Mouse (Mus musculus): ENCODE results near the gene Eif4g3.
A peak's percentile ranks its signal among the peaks of the same experiment; 100 is the strongest.

Eif4g3 gene

DNA sequence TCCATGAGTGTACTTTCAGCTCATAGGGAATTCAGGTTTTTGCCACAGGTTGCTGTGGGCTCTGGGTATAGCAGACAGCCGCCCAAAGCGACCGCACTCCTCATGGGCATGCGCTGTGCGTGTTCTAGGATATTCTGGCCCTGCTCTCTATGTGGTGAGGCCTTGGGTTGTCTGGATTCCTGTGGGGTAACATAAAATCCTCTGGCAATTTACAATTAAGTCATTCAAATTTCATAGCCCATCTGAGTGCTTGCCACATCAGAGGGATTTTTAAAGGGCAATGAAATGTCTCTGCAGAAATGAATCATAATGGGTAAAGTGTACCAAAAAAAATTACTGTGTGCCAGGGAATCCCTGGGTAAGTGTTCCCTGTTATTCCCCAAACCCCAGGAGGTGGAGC is 3.4 kb upstream of the Eif4g3 start:
- DNase-seq (ENCODE audit: low spot score in 2 of 2), result no peak

DNA sequence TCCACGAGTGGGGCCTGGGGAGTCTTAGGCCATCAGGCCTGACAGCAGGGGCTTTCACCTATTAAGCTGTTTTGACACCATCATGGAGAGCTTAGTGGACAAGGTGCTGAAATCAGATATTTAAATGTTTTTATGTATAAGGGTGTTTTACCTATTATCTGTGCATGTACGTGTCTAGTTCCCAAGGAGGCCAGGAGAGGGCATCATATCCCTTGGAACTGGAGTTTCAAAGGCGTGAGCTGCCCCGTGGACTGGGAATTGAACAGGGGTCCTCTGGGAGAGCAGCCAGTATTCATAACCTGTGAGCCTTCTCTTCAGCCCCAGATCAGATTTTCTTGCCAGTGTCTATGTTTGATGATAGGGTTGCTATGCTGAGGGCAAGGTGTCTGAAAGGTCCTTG is 2.4 kb upstream of the Eif4g3 start:
- no peak for DNase-seq (ENCODE audit: low spot score in 2 of 2)

DNA sequence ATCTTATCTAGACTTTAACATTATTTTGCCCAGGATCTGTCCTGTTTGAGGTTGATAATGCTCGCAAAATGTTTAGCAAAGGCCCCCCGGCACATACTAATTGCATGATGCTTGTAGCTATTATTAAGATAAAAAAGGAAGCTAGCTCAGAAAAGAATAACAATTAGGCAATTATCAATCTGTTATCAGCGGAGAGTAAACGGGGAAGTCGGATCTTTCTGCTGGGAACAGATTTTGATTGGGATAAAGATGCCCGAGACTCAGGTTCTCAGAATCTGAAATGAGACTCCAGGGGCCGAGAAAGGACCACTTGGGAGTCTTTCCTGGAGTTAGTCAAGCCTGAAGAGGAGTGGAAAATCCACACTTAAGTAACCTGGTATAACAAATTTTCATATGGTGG is 1.6 kb upstream of the Eif4g3 start:
- no peak for DNase-seq (ENCODE audit: low spot score in 2 of 2)

DNA sequence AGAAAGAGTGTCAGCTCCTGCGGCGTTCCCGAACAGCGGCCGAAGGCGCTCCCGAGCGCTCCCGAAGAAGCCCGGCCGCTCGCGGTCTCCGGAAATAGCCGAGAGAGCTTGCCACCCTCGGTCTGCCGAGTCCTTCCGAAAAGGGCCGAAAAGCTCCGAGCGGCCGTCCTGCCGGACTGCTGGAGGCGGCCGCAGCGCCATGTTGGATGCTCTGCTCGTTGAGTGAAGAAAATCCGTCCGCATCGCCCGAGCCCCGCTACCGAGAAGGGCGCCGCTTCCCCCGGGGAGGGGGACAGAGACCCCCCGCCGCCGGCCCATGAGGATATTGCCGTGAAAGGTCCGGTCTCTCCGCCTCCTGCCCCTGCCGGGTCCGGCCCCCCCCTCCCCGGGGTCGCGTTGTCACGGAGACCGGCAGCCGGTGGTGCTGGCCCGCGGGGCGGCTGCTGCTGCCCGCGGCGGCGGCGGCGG is 503 bp downstream of the Eif4g3 start:
- peak; percentile 99 to 100 for DNase-seq (ENCODE audit: low spot score in 2 of 2)

DNA sequence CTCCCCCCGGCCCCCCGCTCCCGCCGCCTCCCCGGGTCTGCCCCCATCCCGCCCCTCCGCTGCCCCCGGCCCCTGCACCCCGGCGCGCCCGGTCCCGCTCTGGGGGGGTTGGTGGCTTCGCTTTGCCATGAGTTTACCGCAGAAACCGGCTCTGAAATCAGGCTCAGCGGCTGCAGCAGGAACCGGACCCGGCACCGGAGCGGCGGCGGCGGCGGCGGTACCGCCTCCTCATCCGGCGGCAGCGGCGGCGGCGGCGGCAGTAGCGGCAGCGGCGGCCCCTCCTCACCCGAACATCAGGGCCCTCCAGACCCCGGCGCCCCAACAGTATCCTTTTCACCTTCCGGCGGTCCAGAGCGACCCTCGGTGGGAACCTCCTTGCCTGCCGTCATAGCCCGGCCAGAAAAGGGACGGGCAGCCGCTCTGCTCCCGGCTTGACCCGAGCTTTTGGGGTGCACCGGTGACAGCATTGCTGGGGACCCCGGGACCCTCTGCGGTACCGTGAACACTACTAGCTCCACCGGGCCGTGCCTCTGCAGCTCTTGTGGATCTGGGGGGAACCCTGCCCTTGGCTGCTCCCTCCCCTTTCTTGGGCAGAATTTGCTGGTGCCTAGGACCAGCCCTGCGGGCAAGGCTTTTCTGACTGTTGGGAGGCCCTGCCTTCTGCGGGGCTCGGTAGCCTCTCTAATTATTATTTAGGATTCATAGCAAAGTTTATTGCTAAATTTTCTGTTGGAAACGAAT is 1.2 kb downstream of the Eif4g3 start:
- DNase-seq (ENCODE audit: low spot score in 2 of 2), result peak; percentile 53 to 56

DNA sequence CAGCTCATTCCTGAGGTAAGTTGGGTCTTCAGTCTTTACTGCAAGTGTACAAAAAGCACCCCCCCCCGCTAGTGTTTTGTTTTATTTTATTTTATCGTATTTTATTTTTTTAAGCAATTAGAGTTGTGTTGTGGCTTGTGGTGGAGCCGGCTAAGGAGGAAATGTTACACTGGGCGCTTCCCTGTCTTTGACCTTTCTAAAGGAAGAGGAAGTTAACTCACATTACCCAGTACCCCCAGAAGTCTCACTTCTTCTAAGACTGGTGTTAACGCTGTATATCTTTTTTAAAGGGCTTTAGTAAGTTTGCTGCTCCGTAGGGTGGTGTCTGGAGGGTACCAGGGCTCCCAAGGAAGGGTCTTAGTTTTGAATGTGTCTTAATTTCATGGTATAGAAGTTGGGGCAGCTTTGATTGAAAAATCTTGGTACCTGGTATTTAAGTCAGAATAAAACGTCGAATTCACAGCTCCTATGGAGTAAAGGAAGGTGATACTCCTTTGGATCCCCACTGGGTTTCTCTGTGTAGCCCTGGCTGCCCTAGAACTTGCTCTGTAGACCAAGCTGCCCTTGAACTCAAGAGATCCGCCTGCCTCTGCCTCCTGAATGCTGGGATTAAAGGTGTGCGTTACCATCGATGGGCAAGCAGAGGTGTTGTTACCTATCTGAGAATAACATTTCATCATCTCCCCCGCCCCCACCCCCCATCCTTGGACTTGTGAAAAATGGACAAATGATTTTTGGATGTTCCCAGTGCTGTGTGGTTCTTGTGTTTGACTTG is 1.9 kb downstream of the Eif4g3 start:
- DNase-seq (ENCODE audit: low spot score in 2 of 2), result no peak

DNA sequence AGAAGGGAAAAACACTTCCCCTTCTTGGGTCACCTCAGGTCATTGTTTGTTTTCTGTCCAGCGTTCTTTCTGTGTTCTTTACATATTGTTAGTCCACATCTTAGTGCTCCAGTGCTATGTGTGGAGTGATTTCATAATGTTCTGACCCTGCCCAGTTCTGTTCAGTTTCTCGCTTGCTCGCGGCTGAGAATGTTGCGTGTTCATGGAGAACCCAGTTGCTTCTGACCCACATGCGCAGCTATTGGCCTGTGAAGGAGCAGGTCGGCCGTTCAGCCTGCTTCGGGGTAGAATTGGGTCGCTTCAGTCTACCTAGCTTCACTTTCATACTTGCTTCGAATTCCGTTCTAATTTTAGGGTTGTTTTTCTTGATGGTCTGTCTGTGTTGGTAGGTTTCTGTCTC is 2.6 kb downstream of the Eif4g3 start:
- DNase-seq (ENCODE audit: low spot score in 2 of 2), result no peak

DNA sequence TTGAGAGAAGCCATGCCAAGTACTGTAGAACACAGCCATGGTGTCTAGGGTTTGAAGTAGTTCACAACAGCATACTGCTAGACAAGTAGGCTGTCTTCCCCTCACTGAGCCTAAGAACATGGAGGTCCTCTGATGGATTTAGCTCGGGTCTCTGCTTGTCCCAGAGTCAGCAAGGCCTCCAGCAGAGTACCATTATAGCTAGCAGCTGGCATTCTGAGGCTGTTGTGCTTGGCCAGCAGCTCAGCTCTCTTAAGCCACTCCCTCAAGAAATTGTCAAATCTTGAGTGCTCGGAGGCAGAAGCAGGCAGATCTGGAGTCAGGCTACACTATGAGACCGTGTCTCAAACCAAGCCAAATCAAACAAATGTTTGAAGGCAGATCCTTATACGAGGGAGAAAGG is 5.4 kb downstream of the Eif4g3 start:
- no peak for DNase-seq (ENCODE audit: low spot score in 2 of 2)

DNA sequence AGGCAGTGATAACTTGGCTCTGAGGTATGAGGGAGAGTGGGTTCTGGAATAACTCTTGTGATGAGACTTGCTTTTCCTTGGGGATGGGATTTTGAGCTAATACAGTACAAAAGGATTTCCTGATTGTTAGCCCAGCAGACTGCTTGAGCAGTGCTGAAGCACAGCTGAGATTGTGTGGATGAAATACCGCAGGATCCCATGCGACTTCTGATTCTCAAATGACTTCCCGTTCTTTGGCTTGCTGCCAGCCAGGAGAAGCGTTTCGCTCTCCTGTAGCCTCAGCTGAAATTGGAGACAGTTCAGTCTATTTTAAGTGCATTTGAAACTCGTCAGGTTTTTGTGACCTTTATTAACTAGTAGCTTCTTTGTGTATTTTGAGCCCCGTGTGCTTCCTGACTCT is 7.9 kb downstream of the Eif4g3 start:
- DNase-seq (ENCODE audit: low spot score in 2 of 2), result peak in 1 of 2 experiments; percentile 52

DNA sequence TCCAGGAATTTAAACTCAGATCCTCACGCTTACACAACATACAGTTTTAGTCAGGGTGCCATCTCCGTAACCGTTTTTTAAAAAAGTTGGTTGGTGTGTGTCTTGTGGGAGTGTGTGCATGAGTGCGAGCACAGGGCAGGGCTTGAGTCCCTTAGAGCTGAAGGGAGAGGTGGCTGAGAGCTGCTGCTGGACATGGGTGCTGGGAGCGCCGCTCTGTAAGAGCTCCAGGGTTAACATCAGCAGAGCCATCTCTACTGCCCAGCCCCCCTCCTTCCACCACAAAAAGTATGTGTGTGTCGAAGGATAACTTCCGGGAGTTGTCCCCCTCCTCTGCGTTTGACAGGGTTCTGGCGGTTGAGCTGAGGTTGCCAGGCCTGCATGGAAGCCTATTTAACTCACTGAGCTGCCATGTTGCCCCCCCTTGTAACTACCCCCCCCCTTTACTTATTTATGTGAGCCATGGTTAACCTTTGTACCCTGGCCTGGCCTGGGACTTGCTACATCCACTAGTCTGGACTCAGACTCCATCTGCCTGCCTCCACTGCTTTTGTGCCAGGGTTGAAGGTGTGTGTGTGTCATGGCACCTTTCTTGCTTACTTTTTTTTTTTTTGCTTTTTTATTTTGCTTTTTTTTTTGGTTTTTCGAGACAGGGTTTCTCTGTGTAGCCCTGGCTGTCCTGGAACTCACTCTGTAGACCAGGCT is 11.2 kb downstream of the Eif4g3 start:
- no peak for DNase-seq (ENCODE audit: low spot score in 2 of 2)

DNA sequence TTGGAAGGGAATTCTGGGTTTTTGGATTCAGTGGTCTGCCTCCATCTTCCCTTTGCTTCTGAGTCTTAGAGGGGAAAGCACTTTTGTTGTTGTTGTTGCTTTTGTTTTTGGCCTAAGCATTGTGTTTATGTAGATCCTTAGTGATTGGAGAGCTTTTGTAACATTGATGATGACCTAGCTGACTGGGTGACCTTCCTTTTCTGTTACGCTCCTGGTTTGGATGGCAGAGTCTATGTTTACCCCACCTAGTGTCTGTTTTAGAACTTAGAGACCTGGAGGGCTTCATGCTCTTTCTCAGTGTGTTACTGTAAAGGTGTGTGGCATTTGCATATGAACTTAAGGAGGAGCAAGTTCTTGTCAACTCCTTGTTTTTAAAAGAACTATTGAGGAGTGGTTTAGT is 13.0 kb downstream of the Eif4g3 start:
- no peak for DNase-seq (ENCODE audit: low spot score in 2 of 2)

DNA sequence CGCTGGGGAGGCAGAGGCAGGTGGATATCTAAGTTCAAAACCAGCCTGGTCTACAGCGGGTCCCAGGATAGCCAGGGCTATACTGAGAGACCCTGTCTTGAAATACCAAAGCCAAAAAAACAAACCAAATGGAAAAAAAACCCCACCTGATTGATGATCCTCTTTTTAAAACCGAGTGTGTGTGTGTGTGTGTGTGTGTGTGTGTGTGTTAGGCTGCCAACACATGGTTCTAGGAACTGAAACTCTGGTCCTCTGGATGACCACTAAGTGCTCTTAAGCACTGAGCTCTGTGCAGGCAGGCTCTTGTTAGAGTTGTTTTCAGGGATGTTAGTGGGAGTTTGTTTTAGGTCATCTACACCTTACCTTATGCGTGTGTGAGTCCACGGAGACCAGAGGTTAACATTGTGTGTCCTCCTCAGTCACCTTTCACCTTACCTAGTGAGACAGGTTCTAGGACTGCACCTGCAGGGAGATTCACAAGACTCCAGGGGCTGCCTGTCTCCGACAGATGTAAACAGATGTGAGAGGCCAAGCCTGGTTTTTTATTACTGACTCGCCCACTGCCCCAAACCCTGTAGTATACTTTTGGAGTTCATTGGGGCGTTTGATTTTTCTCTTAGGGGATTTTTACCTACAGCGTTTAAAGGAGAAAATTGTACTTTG is 14.3 kb downstream of the Eif4g3 start:
- no peak for DNase-seq (ENCODE audit: low spot score in 2 of 2)

DNA sequence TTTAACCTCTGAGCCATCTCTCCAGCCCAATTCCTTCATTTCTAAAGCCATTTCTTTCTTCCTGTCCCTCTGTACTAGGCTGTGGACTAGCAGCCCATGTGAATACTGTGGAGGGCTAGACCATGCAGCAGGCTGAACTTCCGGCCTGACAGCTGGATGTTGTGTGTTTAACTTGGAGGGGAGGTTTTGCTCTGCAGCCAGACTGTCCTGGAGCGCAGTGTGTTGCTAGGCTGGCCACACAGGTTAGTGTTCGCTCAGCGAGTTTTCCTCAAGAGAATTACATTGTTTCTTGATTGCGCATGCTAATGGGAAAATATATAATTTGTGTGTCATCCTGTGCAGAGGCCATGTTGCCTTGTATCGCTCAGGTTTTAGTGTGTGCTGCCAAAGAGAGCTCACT is 15.8 kb downstream of the Eif4g3 start:
- DNase-seq (ENCODE audit: low spot score in 2 of 2), result no peak

DNA sequence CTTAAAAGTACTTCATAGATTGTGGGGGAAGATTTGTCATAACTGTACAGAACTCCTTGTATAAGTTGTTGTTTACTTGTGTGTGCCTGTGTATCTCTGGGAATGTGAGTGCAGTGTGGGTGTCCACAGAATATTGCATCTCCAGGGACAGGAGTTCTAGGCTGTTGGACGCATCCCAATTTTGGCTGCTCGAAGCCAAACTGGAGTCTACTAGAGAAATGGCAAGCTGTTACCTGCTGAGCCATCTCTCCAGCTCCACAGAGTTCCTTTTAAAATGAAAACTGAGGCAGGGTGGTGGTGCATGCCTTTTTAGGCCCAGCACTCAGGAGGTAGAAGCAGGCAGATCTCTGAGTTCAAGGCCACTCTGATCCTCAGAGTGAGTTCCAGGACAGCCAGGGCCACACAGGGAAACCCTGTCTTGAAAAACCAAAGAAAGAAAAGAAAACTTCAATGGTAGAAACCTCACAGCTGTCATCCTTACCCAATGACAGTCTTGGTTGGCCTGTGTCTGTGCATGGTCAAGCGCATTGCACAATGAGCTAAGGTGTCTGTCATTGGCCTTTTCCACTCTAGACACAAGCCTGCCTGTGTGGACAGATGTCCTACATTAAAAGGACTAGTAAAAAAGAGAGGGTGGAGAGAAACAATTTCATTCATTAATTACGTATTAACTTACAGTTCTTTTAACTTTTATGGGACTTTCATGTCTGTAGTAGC is 17.1 kb downstream of the Eif4g3 start:
- no peak for DNase-seq (ENCODE audit: low spot score in 2 of 2)

DNA sequence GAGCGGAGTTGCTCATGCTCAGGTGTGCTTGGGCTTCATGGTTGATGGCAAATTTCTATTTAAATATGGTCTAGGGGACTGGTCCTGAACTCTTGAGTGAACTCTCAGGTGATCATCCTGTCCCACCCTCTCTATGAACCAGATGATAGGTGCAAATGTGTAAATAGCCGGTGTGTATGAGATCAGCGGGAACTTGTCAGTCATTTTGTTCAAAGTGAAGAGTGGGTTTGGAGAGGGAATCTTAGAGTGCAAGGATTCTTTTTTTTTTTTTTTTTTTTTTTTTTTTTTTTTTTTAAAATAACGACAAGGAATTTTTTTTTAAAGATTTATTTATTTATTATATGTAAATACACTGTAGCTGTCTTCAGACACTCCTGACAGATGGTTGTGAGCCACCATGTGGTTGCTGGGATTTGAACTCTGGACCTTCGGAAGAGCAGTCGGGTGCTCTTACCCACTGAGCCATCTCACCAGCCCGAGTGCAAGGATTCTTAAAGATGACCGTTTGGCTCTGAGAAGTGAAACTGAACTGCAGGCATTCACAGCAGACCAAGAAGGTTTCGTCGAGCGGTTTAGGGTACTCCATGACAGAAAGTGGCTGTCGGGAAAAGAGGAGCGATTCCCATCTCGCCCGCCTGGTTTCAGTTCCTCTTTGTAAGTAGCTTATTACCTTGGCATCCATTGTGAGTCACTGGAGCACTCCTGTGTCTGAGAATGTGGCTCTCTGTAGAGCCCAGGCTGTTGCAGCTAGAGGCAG is 21.1 kb downstream of the Eif4g3 start:
- no peak for DNase-seq (ENCODE audit: low spot score in 2 of 2)

DNA sequence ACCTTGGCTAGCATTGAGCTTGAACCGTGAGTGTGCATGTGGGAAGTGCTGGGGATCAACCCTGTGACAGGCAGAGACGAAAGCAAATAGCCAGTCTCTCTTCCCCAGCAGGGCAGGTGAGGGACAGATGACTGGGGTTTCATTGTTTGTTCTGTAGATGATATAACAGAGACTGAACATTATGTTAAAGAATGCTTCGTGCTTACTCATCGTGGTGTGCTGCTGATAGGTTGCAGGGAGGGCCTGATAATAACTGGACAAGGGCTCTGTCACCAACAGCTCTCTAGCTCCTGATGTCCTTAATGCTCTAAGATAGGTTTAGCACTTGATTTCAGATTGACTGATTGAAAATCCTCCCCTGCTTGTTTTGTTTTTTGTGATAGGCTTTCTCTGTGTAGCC is 23.1 kb downstream of the Eif4g3 start:
- DNase-seq (ENCODE audit: low spot score in 2 of 2), result no peak

DNA sequence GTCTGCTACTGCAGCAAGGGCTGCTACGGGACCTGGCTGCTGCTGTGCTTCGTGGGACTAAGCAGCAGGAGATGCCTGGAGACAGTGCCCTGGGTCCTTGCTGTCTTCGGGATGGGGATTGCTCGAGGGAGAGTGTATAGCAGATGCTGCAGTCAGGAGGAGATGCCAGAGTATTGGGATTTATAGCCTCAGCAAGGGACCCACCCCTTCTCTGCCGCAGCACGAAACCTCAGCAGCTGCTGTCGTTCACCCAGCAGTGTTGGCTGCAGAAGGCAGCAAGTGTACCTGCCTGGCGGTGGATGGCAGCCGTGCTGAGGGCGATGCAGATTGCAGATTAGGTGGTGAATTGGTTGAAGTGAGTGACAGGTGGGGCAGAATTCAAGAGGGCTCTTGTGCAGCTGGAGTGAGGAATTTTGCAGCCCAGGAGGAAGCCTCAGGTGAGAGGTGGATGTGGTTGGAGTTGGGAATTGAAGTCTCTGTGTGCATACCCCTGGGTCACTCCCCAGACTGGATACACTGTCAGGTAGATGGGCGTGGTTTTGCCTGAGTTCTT is 24.3 kb downstream of the Eif4g3 start:
- DNase-seq (ENCODE audit: low spot score in 2 of 2), result no peak

DNA sequence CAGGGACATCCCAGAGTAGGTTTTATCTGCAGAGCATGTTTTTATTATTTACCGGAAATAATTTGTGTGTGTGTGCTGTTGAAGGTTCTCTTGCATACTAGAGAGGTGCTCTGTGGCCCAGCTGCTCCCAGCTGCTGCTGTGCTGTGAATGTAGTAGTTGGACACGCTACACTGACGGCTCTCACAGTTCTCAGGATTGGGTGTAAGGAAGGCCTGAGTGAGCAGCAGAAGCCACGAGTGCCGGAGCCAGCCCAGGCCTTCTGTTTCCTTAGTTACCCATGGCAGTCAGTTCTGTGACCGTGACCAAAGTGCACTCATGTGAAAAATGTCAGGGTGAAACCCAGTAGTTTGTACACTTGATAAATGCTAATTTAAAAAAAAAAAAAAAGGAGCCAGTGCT is 25.2 kb downstream of the Eif4g3 start:
- DNase-seq (ENCODE audit: low spot score in 2 of 2), result no peak

DNA sequence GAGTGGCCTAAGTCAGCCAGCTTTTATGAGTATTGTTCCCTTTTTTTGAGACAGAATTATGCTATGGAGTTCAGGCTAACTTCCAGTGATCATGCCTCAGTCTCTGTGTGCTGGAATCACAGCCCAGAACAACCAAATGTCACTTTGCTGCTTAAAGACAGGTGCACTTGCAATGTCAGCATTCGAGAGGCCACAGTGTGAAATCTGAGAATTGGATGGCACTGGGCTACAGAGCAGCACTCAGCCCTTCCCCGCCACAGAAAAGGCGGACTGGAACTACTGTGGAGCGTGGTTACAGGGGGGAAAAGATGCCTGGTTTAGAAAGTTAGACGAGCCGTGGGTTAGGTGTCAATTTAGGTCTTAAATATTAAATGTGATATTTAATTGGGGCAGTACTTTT is 27.4 kb downstream of the Eif4g3 start:
- no peak for DNase-seq (ENCODE audit: low spot score in 2 of 2)

DNA sequence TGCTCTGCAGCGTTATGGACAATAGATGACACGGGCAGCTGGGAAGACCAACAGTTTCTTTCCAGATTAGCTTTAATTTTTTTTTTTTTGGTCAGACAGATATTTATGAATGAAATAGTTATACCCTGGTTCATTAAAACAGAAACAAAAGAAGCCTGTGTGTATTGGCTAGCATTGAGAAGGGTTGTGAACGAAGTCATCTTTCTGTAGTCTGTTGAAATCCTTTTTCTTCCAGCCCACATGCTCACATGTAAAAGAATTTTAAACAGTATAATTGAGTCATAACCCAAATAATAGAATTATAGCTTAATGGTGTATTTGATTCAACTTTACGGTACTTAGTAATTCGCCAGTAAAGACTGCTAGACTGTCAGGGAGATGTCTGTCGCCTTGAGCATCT is 28.8 kb downstream of the Eif4g3 start:
- DNase-seq (ENCODE audit: low spot score in 2 of 2), result no peak
